Comparison of ENCODE assay signal across 9 mouse cellular contexts in the genomic region with DNA sequence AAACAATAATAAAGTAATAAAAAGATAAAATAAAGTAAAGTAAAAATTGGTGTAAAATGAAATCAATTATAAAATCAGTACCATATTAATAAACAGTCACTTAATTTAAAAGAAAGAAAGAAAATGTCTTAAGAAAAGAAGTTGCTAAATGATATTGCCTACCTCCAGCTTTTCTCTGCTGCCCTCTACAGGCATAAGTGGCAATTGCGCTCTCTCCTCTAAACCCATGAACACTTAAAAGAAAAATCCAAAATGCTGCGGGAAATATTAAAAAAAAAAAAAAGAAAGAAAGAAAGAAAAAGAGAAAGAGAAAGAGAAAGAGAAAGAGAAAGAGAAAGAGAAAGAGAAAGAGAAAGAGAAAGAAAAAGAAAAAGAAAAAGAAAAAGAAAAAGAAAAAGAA. TPM values are rescaled to one million over a fixed set of nuclear protein-coding genes. Genes with fewer than 3 reads are reported as not detected.
A peak's percentile ranks its signal among the peaks of the same experiment; 100 is the strongest.
DNase-seq lines count a peak whose midpoint lies in the region; ATAC-seq and TF ChIP-seq lines count a peak whose summit lies in the region.
"Not testable (repeated sequence)": the region's sequence is repeated elsewhere in the genome, so short reads cannot be mapped to it uniquely, and the experiment has no call there.
"Had no signal": no experiment of that assay in that cellular context is flagged by ENCODE, and none has a peak within 500 bp of the region (broad histone marks: within the 10 kb centered on the region; RNA-seq: fewer than 3 reads in every experiment).

No protein-coding gene starts in this region.

- intact Hi-C loops in left cerebral cortex, adult 2 months (cut with DNase I): loop anchor here (1.0 kb wide), 1 partner anchor 156 kb away; no protein-coding TSS in a partner anchor

- not testable (repeated sequence) for H3K27ac ChIP-seq in left cerebral cortex, adult 2 months

- H3K4me3 ChIP-seq in left cerebral cortex, adult 2 months: not testable (repeated sequence)

- DNase-seq in T-cell, adult 2 months (ENCODE audit: low spot score): peak; percentile 53
- DNase-seq in cerebellum, adult 9-10 months: peak; percentile 41
- peak; percentile 64 to 68 for DNase-seq in frontal cortex, postnatal 25 days (ENCODE audit: low spot score in 2 of 2)
- peak; percentile 65 to 76 for DNase-seq in left cerebral cortex, adult 2 months (ENCODE audit: extremely low spot score in 1 of 2, low spot score in 2 of 2)
- DNase-seq in mesoderm, embryonic 11.5 days (ENCODE audit: low read depth, low spot score): peak; percentile 60
- peak; percentile 14 for DNase-seq in skeletal muscle tissue, adult 2 months (ENCODE audit: low read depth, low spot score)

- peak; percentile 72 for TF ChIP-seq CTCF in left cerebral cortex, adult 2 months (IDR thresholded peaks at IDR 0.05)

- ATAC-seq in inflammation-experienced regulatory T-cells, adult 6 months: peak; percentile 69

RNA-seq across cellular contexts. Expression of gene Gbp2, which starts 25.5 kb away (rescaled TPM):
- polyA plus RNA-seq in inflammation-experienced regulatory T-cells, adult 6 months (2017; shearing (Covaris generic)): 100 to 1,000 TPM; 114 to 125 (median 118) TPM
- 1 to 10 TPM; 1.3 to 1.7 TPM for total RNA-seq in left cerebral cortex, adult 2 months (2021)

RNA-seq across cellular contexts. Expression of gene Gbp2b, which starts 51.3 kb away (rescaled TPM):
- polyA plus RNA-seq in inflammation-experienced regulatory T-cells, adult 6 months (2017; shearing (Covaris generic)): 10 to 100 TPM in 2 of 3 experiments, under 1 TPM in 1; 0.68 to 84.0 (median 22.4) TPM
- not detected for total RNA-seq in left cerebral cortex, adult 2 months (2021)
- polyA plus RNA-seq: forebrain, embryonic 15.5 days; neural tube, embryonic 12.5 days had no signal

RNA-seq across cellular contexts. Expression of gene Kyat3, which starts 54.9 kb away (rescaled TPM):
- polyA plus RNA-seq in inflammation-experienced regulatory T-cells, adult 6 months (2017; shearing (Covaris generic)): 1 to 10 TPM; 4.8 to 5.2 (median 4.8) TPM
- total RNA-seq in left cerebral cortex, adult 2 months (2021): 1 to 10 TPM; 5.1 to 7.6 TPM

Comparison
In these comparisons a context has a peak if more than half of its experiments do, and no peak if none do; other contexts are left out.
1. DNase-seq: peak in every context shown above with its lines; median percentile 70 in left cerebral cortex, adult 2 months; 66 in frontal cortex, postnatal 25 days; 60 in mesoderm, embryonic 11.5 days; 53 in T-cell, adult 2 months; 41 in cerebellum, adult 9-10 months; 14 in skeletal muscle tissue, adult 2 months.